Mouse (Mus musculus): ENCODE measurements around the gene Tcaim. TPM values are rescaled to one million over a fixed set of nuclear protein-coding genes. Genes with fewer than 3 reads are reported as not detected.

Gene Tcaim
- total and polyA plus RNA-seq, 3 experiments, result 4.4 to 12.3 (median 4.5) TPM

GRCm38 (mm10) chr9:122757614-122758013 is 47.7 kb upstream of the Tcaim start:
- dilution Hi-C loops (cut with MboI; ENCODE audit: extremely low pct_ligation_motif_present, extremely low pct_unique_long_range_greater_than_20kb, low sequenced_read_pairs) (no loop called here), in situ Hi-C loops (cut with MboI; ENCODE audit: low pct_ligation_motif_present, low pct_unique_long_range_greater_than_20kb, low sequenced_read_pairs) (no loop called here)
- Histone ChIP-seq H3K79me2 (replicated peaks; ENCODE audit: control insufficient read depth, extremely low read depth, insufficient read depth, poor library complexity, severe bottlenecking) (no peaks in the 10 kb centered on the region), H3K9ac (ENCODE audit: insufficient read depth, low read depth) (no peak overlapping the region), H3K4me3 (replicated peaks in 1 of 3; ENCODE audit: low read depth in 2 of 3, low read length in 2 of 3, poor library complexity in 1 of 3) (no peak overlapping the region), H3K9me3 (replicated peaks; ENCODE audit: low read length) (peaks cover 4% of the 10 kb centered on the region), H3K4me1 (ENCODE audit: control insufficient read depth in 1 of 2, insufficient read depth in 2 of 2) (no peaks in the 10 kb centered on the region), H3K27ac (ENCODE audit: insufficient read depth, low read depth) (no peak overlapping the region), H3K27me3 (replicated peaks) (no peaks in the 10 kb centered on the region), H3K36me3 (replicated peaks in 1 of 2; ENCODE audit: control insufficient read depth in 1 of 2, insufficient read depth in 1 of 2, low read length in 1 of 2) (no peaks in the 10 kb centered on the region), H3K4me2 (ENCODE audit: insufficient read depth, low read depth, poor library complexity, severe bottlenecking) (no peak overlapping the region)
- DNase-seq (ENCODE audit: extremely low read depth), result no peak
- no peak for TF ChIP-seq ZC3H11A (IDR thresholded peaks at IDR 0.05; ENCODE audit: low read depth, low read length)

DNA sequence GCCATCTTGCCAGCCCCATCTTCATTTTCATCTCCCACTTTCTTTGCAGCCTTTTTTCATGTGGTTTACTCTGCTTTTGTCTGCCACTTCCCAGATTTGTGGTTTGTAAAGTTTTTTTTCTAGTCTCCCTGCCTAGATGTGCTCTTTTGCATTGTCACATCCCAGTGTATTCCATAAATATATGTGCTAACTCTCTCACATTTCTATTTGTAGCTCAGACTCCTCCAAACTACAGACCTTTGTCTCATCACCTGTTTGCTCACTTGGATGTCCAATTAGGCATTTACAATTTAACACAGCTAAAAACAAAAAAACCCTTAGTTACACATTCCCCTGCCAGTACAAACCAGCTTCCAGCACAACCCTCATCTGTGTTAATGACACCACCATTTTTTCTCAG is 45.2 kb upstream of the Tcaim start:
- dilution Hi-C loops (cut with MboI; ENCODE audit: extremely low pct_ligation_motif_present, extremely low pct_unique_long_range_greater_than_20kb, low sequenced_read_pairs) (no loop called here), in situ Hi-C loops (cut with MboI; ENCODE audit: low pct_ligation_motif_present, low pct_unique_long_range_greater_than_20kb, low sequenced_read_pairs) (no loop called here)
- H3K4me1 ChIP-seq (ENCODE audit: control insufficient read depth in 1 of 2, insufficient read depth in 2 of 2), result no peaks in the 10 kb centered on the region
- H3K4me3 ChIP-seq (replicated peaks in 1 of 3; ENCODE audit: low read depth in 2 of 3, low read length in 2 of 3, poor library complexity in 1 of 3), result no peak overlapping the region
- no peaks in the 10 kb centered on the region for H3K36me3 ChIP-seq (replicated peaks in 1 of 2; ENCODE audit: control insufficient read depth in 1 of 2, insufficient read depth in 1 of 2, low read length in 1 of 2)
- H3K27ac ChIP-seq (ENCODE audit: insufficient read depth, low read depth), result no peak overlapping the region
- TF ChIP-seq NRF1 (IDR thresholded peaks at IDR 0.05; ENCODE audit: low read depth, low read length), result no peak
- no peak for TF ChIP-seq PAX5 (IDR thresholded peaks at IDR 0.05; ENCODE audit: low read length)
- no peak for TF ChIP-seq ELF1 (IDR thresholded peaks at IDR 0.05; ENCODE audit: low read depth, low read length)
- TF ChIP-seq USF2 (conservative IDR thresholded peaks at IDR 0.05; ENCODE audit: low read depth, low read length), result no peak
- no peak for TF ChIP-seq ZC3H11A (IDR thresholded peaks at IDR 0.05; ENCODE audit: low read depth, low read length)
- no peak for TF ChIP-seq KAT2A (IDR thresholded peaks at IDR 0.05; ENCODE audit: insufficient replicate concordance, low read length)
- no peak for TF ChIP-seq JUN (IDR thresholded peaks at IDR 0.05; ENCODE audit: insufficient read depth, low read depth, low read length)
- TF ChIP-seq POLR2A (IDR thresholded peaks at IDR 0.05; ENCODE audit: low read depth, low read length), result no peak
- TF ChIP-seq ETS1 (conservative IDR thresholded peaks at IDR 0.05; ENCODE audit: low read depth, low read length), result no peak
- no peak for TF ChIP-seq USF1 (IDR thresholded peaks at IDR 0.05; ENCODE audit: low read depth, low read length)
- no peak for TF ChIP-seq CHD1 (IDR thresholded peaks at IDR 0.05; ENCODE audit: low read depth, low read length)
- TF ChIP-seq MEF2A (IDR thresholded peaks at IDR 0.05; ENCODE audit: borderline replicate concordance, low read depth, low read length), result no peak
- TF ChIP-seq RCOR1 (conservative IDR thresholded peaks at IDR 0.05; ENCODE audit: low read depth, low read length), result no peak
- TF ChIP-seq MAFK (IDR thresholded peaks at IDR 0.05; ENCODE audit: insufficient replicate concordance, low read length), result no peak
- H3K79me2 ChIP-seq (replicated peaks; ENCODE audit: control insufficient read depth, extremely low read depth, insufficient read depth, poor library complexity, severe bottlenecking), result no peaks in the 10 kb centered on the region
- no peak for DNase-seq (ENCODE audit: extremely low read depth)
- H3K9me3 ChIP-seq (replicated peaks; ENCODE audit: low read length), result peaks cover 3% of the 10 kb centered on the region
- H3K9ac ChIP-seq (ENCODE audit: insufficient read depth, low read depth), result no peak overlapping the region
- no peaks in the 10 kb centered on the region for H3K27me3 ChIP-seq (replicated peaks)
- H3K4me2 ChIP-seq (ENCODE audit: insufficient read depth, low read depth, poor library complexity, severe bottlenecking), result no peak overlapping the region

GRCm38 (mm10) chr9:122785231-122785630 is 20.1 kb upstream of the Tcaim start:
- H3K36me3 ChIP-seq (replicated peaks in 1 of 2; ENCODE audit: control insufficient read depth in 1 of 2, insufficient read depth in 1 of 2, low read length in 1 of 2), result no peaks in the 10 kb centered on the region
- no peak overlapping the region for H3K27ac ChIP-seq (ENCODE audit: insufficient read depth, low read depth)
- H3K4me2 ChIP-seq (ENCODE audit: insufficient read depth, low read depth, poor library complexity, severe bottlenecking), result peak overlapping the region; percentile 84; the same call in 1 of the 2 replicates
- H3K4me3 ChIP-seq (replicated peaks in 1 of 3; ENCODE audit: low read depth in 2 of 3, low read length in 2 of 3, poor library complexity in 1 of 3), result no peak overlapping the region
- in situ Hi-C loops (cut with MboI; ENCODE audit: low pct_ligation_motif_present, low pct_unique_long_range_greater_than_20kb, low sequenced_read_pairs), result no loop called here
- peaks cover 10 to 27% of the 10 kb centered on the region in 2 experiments for H3K4me1 ChIP-seq (ENCODE audit: control insufficient read depth in 1 of 2, insufficient read depth in 2 of 2)
- DNase-seq (ENCODE audit: extremely low read depth), result peak; percentile 78
- no peak overlapping the region for H3K9ac ChIP-seq (ENCODE audit: insufficient read depth, low read depth)
- no peaks in the 10 kb centered on the region for H3K79me2 ChIP-seq (replicated peaks; ENCODE audit: control insufficient read depth, extremely low read depth, insufficient read depth, poor library complexity, severe bottlenecking)
- no peaks in the 10 kb centered on the region for H3K9me3 ChIP-seq (replicated peaks; ENCODE audit: low read length)
- peaks cover 2% of the 10 kb centered on the region for H3K27me3 ChIP-seq (replicated peaks)
- dilution Hi-C loops (cut with MboI; ENCODE audit: extremely low pct_ligation_motif_present, extremely low pct_unique_long_range_greater_than_20kb, low sequenced_read_pairs), result no loop called here
- TF ChIP-seq MYC (IDR thresholded peaks at IDR 0.05; ENCODE audit: low read depth, low read length) (no peak), ELF1 (IDR thresholded peaks at IDR 0.05; ENCODE audit: low read depth, low read length) (0 out of 2 replicates have a peak, but pooled peaks have one; percentile 28), KAT2A (IDR thresholded peaks at IDR 0.05; ENCODE audit: insufficient replicate concordance, low read length) (no peak), POLR2AphosphoS2 (IDR thresholded peaks at IDR 0.05; ENCODE audit: low read depth, low read length) (no peak), UBTF (IDR thresholded peaks at IDR 0.05; ENCODE audit: low read depth, low read length) (no peak), JUN (IDR thresholded peaks at IDR 0.05; ENCODE audit: insufficient read depth, low read depth, low read length) (no peak), SIN3A (IDR thresholded peaks at IDR 0.05; ENCODE audit: low read length) (no peak), BHLHE40 (IDR thresholded peaks at IDR 0.05; ENCODE audit: low read depth, low read length) (peak; percentile 37; the same call in 1 of the 2 replicates), PAX5 (IDR thresholded peaks at IDR 0.05; ENCODE audit: low read length) (no peak), TCF12 (IDR thresholded peaks at IDR 0.05; ENCODE audit: low read depth, low read length) (peak; percentile 48; the same call in 1 of the 2 replicates), RAD21 (IDR thresholded peaks at IDR 0.05; ENCODE audit: low read depth, low read length) (no peak), JUND (conservative IDR thresholded peaks at IDR 0.05; ENCODE audit: low read depth, low read length) (no peak), POLR2A (IDR thresholded peaks at IDR 0.05; ENCODE audit: low read depth, low read length) (peak; percentile 34; the same call in 1 of the 2 replicates), HCFC1 (IDR thresholded peaks at IDR 0.05; ENCODE audit: low read depth, low read length) (peak; percentile 34; the same call in 1 of the 2 replicates), ZC3H11A (IDR thresholded peaks at IDR 0.05; ENCODE audit: low read depth, low read length) (no peak), USF1 (IDR thresholded peaks at IDR 0.05; ENCODE audit: low read depth, low read length) (no peak), CHD1 (IDR thresholded peaks at IDR 0.05; ENCODE audit: low read depth, low read length) (no peak), NRF1 (IDR thresholded peaks at IDR 0.05; ENCODE audit: low read depth, low read length) (no peak), TBP (conservative IDR thresholded peaks at IDR 0.05; ENCODE audit: low read depth, low read length) (0 out of 2 replicates have a peak, but pooled peaks have one; percentile 60)
